Mouse (Mus musculus) small intestine, adult 2 months (tissue): ENCODE data around the gene Rbms3.

Experiments
- CTCF ChIP-seq: fragments of 200-500 bp; IDR thresholded peaks from 2 replicates; pipeline ENCODE4 v1.5.1; 2012; ENCODE audit warnings: low read depth, mild to moderate bottlenecking, control low read depth, inconsistent platforms, low read length, moderate library complexity, mixed read lengths; ENCODE audit not compliant: insufficient replicate concordance, insufficient read length; ENCODE audit errors: extremely low read depth
- POLR2A ChIP-seq: fragments of 200-500 bp; IDR thresholded peaks from 2 replicates; pipeline ENCODE4 v1.6.1; 2012; ENCODE audit warnings: low read depth, mild to moderate bottlenecking, control low read depth, inconsistent platforms, low read length, moderate library complexity

DNA sequence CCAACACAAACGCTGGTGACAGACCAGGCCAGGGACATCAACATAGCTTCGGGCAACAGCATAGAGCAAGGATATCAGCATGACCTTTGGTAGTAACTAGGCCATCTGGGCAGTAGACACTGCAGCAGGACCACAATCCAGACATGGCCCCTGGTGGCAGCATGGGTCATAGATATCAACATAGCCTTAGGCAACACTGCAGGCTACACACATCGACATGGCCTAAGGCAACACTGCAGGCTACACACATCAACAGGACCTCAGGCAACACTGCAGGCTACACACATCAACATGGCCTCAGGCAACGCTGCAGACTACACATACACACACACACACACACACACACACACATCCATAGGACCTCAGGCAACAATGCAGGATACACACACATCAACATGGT lies 261.7 kb downstream of the Rbms3 start:
- TF ChIP-seq POLR2A (no peak), CTCF (no peak)
